Mouse (Mus musculus): ENCODE results near the gene Gramd1a.

Gramd1a gene

DNA sequence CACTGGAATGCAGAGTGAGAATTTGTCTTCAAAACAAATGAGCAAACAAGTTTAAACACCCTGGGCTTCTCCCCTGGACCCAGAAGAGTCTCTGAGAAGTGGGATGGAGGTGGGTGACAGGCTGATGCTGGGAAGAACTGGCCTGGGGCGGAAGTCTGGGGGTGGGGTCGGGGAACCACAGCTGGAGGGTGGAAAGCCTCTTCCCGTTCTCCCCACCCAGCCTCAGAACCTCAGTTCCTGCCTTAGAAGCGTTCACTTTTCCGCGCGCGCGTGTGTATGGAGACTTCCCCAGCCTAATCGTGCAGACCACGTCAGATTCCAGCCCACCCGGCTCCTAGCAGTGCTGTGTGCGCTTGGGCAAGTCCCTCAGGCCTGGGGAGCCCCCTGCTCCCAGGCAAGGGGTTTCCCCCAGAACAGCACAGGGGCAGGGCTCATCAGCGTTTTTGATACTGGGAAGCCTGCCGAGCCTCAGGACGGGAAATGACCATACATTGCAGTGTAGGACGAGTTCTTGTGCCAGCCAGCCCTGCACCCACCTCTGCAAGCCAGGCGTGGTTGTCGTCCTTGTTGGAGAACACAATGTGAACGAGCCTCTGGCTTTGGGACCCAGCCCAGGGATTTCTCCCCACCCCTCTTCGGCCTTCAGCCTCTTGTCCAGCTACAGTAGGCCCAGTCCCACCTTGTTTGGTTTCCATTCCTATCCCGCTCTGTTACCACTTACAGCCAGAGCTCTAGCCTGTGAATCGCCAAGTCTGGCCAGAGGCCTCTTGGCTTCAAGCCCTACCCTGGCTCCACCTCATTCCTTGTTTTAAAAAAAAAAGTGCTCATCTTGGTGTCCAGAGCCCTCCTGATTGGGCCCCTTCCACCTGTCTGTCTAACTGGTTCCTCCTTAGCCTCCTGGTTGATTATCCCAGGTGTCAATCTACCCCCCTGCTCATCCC lies 4.1 kb downstream of the Gramd1a start:
- DNase-seq (ENCODE audit: low spot score): peak; percentile 59

DNA sequence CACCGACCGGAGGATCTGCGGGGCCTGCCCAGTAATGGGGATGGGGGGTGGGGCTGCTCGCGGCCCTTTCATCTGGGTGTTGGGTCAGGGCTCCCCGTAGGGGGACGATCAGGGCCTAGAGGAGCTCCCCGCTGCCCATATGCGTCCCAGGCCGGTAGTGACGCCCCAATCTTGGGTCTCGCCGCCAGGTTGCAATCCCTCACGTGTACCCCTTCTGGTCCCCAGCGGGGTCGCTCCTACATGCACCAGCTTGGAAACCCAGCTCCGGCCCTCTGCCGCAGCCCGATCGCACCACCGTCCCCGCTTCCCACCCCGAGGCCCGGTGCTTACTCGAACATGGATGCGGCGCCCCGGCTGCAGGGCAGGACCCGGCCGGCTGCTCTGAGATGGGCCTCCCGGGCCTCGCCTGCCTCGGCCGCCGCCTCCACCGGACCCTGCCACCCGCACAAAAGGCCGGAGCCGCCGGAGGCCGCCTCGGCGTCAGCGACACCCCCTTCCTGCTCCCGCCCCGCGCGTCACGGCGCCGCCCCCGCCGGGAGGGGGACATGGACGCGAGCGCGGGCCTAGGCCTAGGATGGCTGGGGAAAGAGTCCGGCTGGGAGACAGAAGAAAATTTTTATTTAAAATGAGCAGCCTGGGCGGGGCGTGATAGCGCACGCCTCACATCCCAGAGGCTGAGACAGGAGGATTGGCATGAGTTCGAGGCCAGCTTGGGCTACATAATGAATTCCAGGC lies 5.0 kb downstream of the Gramd1a start:
- peak; percentile 88 for DNase-seq (ENCODE audit: low spot score)

GRCm38 (mm10) chr7:31149751-31150565 lies 5.7 kb downstream of the Gramd1a start:
- DNase-seq (ENCODE audit: low spot score): peak; percentile 43

DNA sequence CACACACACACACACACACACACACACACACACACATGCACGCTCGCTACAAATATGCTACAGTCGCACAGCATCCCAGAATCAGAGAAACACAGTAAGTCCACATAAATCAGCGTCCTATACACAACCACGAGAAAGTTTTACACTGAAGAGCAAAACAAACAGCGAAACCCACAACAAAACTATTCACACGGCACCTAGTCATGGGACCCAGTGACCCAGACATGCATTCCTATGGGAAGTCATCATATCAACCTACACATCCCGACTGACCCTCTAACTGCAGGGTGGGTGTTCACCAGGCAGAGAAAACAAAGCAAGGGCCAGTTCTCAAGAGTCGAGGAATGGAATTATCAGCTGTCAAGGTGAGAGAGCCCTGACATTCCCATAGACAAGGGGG lies 6.4 kb downstream of the Gramd1a start:
- DNase-seq (ENCODE audit: low spot score): no peak

GRCm38 (mm10) chr7:31148756-31149155 lies 6.9 kb downstream of the Gramd1a start:
- peak; percentile 86 for DNase-seq (ENCODE audit: low spot score)

GRCm38 (mm10) chr7:31148086-31148485 lies 7.6 kb downstream of the Gramd1a start:
- DNase-seq (ENCODE audit: low spot score): no peak

GRCm38 (mm10) chr7:31145596-31146160 lies 10.0 kb downstream of the Gramd1a start:
- no peak for DNase-seq (ENCODE audit: low spot score)

DNA sequence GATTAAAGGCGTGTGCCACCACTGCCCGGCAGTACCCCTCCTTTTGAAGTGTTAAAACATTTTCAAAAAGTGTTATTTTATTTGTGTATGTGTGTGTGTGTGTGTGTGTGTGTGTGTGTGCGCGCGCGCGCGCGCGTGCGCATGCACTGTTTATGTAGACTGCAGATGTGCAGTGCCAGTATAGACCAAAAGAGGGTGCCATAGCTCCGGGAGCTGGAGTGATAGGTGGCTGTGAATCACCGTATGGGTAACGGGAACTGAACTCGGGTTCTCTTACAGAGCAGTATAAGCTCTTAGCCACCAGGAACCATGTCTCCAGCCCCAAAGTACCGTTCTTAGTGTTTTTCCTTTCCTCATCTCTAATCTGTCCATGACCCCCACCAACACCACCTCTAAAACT lies 10.8 kb downstream of the Gramd1a start:
- no peak for DNase-seq (ENCODE audit: low spot score)

GRCm38 (mm10) chr7:31140941-31141340 lies 14.8 kb downstream of the Gramd1a start:
- DNase-seq (ENCODE audit: low spot score): no peak

DNA sequence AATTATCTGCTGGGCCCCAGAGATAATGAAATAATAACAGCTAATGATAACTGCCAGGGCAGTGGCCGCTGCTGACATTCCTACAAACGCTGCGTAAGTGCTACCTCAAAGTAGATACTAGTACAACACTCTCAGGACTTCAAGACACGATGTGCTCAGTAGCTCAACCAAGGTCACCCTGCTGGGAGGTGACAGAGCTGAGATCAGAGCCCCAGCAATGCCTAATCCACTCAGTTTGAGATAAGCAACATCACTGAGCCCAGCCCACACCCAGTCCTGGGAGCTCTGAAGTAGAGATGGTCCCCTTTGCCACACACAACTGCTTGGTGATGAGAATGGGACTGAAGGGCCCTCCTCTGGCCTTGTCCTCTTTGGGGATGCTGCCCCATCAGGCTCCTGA lies 15.4 kb downstream of the Gramd1a start:
- no peak for DNase-seq (ENCODE audit: low spot score)

GRCm38 (mm10) chr7:31139765-31140164 lies 15.9 kb downstream of the Gramd1a start:
- DNase-seq (ENCODE audit: low spot score): peak; percentile 67

DNA sequence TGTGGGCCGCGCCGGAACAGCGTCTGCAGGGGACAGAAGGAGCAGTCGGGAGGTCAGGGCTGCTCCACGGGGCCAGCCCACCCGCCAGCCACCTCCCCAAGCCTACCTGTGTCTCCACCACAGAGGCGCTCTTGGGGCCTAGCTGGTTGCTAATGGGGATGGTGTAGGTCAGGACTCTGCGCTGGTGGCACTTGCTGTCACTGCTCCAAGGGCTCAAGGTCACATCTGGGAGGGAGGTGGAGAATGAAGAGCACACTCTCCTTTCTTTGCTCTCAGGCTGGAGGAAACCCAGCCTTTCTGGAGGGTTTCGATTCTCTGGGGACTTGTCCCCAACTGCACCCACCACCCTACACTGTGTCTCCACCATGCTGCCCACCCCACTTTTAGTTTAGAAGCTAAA lies 20.0 kb downstream of the Gramd1a start:
- no peak for DNase-seq (ENCODE audit: low spot score)

DNA sequence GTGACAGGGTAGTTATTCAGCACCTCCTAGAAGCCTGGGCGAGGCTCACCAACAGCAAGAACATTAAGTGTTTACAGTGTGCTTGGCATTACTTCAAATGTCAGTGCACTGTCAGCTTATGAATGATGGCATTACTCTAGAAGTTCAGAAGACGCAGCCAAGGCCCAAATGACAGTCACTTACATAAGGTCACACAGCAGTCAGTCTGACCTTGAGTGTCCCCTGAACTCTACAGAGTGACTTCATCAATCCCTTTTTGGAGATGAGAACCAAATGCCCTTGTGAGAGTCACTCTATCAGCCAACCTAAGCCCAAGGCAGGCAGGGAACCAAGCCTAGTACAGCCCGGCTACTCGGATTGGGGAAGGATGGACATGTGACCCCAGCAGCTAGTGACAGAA lies 23.8 kb downstream of the Gramd1a start:
- DNase-seq (ENCODE audit: low spot score): no peak

DNA sequence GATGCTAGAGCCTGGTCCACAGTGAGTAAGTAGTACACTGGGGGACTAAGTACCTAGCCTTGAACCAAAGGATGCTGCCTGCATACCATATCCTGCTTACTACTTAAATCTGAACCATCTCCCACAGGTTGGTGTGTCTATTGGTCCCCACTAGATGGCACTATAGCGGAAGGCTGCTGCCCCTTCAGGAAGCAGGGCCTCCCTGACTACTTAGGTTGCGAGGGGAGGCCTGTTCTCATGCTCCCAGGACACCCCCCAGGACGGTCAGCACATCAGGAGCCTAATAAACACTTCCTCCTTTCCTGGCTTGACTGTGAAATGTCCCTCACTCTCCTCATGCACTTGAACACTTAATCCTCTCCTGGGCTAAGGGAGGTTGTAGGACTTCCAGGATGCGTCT lies 24.9 kb downstream of the Gramd1a start:
- DNase-seq (ENCODE audit: low spot score): peak; percentile 79

- DNase-seq (ENCODE audit: low spot score): no peak
These were observed 25.5 kb downstream of the Gramd1a start for GRCm38 (mm10) chr7:31130197-31130596.

DNA sequence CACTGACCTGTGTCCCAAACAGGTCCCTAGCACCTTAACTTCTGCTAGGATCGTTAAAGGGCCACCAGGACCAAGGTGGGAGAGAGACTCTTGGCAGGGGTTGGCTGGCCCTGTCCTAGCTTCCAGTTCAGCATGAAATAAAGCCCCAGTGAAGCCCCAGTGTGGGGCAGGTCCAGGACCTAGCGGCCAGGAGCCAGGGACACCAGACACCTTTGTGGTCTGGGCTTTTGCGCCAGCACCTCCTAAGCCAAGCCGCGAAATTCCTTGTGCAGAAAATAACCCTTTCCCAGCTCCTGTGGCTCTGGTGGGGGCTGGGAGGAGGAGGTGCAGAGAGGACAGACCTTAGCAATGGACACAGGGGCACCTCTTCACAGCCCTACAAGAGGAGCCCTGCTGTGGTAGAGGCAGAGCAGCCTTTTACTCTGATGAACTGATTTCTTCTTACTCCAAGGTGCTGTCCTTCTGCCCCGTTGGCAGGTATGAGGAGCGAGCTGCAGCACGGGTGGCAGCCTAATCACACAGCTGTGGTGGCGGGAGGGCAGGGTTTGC lies 27.5 kb downstream of the Gramd1a start:
- DNase-seq (ENCODE audit: low spot score): no peak

DNA sequence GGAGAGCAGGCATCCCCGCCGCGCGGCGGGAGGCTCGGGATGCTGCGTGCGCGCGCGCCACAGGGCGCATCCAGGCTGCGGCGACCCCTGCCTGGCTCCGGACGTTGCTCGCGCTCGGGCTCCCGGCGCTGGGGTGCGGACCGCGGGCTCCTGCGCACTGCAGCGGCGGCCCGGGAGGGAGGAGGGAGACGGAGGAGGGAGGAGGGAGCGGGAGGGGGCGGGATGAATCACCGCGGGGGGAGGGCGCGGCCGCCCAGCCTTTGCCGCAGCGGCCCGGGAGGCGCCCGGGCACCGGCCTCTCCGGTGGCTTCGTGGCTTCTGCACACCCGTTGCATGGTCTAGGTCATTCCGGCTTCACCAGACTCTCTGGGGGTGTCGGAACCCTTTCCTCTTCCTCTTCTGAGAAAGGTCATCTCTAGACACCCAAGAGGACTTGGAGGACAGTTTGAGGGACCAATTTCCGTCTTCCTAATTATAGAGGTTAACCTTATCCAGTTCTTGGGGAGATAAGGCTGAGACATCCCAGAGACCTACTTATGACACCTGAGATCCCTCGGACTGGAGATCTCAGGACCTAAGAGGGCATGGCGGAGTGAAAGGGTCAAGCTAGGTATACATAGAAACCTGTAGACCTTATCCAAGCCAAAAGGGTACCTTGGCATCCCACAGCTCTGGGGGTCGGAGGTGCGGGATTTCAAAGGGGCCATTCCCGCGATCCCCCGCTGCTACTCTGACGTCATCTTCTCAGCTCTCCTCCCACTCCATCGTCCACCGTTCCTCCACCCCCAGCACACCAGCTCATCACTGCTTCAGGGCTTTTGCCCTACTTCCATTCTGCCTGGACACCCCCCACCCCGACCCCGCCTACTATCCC lies 28.6 kb downstream of the Gramd1a start, which contains the start of gene Scn1b:
Gene Scn1b (minus strand): TSS at position 153 of the 874 bp plus-strand sequence.
- DNase-seq (ENCODE audit: low spot score): peak; percentile 50

DNA sequence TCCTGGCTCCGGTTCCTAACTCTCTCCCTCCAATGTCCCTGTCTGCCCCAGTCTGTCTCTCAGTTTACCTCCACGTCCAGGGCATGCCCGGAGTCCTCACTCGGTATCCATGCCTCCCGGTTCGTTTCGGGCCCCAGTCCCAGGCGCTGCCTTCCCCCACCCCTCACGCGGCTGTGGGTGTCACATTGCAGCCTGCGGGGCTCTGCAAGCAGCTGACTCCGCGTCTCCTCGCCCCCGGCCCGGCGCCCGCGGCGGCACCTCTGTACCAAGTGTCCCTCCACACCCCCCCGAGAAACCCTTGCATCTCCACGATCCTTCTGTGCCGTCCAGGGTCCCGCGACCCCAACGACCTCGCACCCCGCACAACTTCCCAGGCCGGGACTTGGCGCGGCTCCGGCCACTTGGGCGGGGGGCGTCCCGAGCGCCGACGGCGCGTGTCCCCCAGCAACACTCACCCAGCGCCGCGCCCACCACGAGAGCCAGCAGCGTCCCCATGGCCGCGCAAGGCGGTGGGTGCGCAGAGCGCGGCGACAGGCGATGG lies 29.4 kb downstream of the Gramd1a start:
- DNase-seq (ENCODE audit: low spot score): no peak

DNA sequence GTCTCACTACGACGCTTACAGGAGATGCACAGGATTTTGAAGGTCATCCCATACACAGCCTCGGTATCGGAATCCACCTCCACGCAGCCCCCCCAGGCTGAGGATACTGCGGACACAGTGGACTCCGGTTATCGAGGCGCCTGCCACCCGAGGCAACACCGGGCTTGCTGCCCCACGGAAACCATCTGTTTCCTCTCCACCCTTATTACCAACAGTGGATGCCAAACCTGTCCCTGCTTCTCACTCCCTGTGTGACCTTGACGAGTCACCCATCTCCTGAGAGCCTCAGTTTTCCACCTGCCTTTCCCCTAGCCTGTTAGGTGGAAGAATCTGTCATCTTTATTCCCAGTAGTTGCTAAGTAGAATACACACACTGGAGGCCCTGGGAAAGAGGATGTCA lies 30.6 kb downstream of the Gramd1a start:
- no peak for DNase-seq (ENCODE audit: low spot score)

GRCm38 (mm10) chr7:31124381-31124780 lies 31.3 kb downstream of the Gramd1a start:
- DNase-seq (ENCODE audit: low spot score): no peak
